Mouse (Mus musculus) liver, embryonic 12.5 days (tissue): ENCODE measurements at regions not wholly inside any gene's neighbourhood (a gene's known extent, or its start where the extent isn't known, plus 50 kb on each side); places are given as distances from the start of the nearest gene placed in this dataset.

ENCODE experiments used
- ATAC-seq: fragments of 200-750 bp; cut with Nextera tagmentation; 2 replicates; pipeline ENCODE4 v1.8.0; 2017; ENCODE audit warnings: moderate number of reproducible peaks, mild to moderate bottlenecking, moderate library complexity
- H3K27ac ChIP-seq: fragments of 300-500 bp; sonication (generic); 2 replicates; pipeline ENCODE4 v1.5.1; 2016; ENCODE audit warnings: mild to moderate bottlenecking
- H3K27me3 ChIP-seq: fragments of 300-500 bp; sonication (generic); replicated peaks from 2 replicates; pipeline ENCODE4 v1.6.1; 2016; ENCODE audit warnings: mild to moderate bottlenecking, moderate library complexity
- H3K36me3 ChIP-seq: fragments of 300-500 bp; sonication (generic); 2 replicates; pipeline ENCODE4 v1.6.1; 2016; ENCODE audit warnings: mild to moderate bottlenecking, moderate library complexity
- H3K4me1 ChIP-seq: fragments of 300-500 bp; sonication (generic); 2 replicates; pipeline ENCODE4 v1.6.1; 2016
- H3K4me2 ChIP-seq: fragments of 300-500 bp; sonication (generic); 2 replicates; pipeline ENCODE4 v1.6.1; 2016; ENCODE audit warnings: mild to moderate bottlenecking, moderate library complexity
- H3K4me3 ChIP-seq: fragments of 300-500 bp; sonication (generic); 2 replicates; pipeline ENCODE4 v1.5.1; 2016; ENCODE audit warnings: mild to moderate bottlenecking, moderate library complexity
- H3K9ac ChIP-seq: fragments of 300-500 bp; sonication (generic); 2 replicates; pipeline ENCODE4 v1.6.1; 2016; ENCODE audit warnings: mild to moderate bottlenecking, moderate library complexity
- H3K9me3 ChIP-seq: fragments of 300-500 bp; sonication (generic); replicated peaks from 2 replicates; pipeline ENCODE4 v1.6.1; 2016; ENCODE audit warnings: mild to moderate bottlenecking, moderate library complexity
- WGBS: fragments of 180-500 bp; shearing (Covaris S2); methylation state at CpG from one replicate; pipeline ENCODE4 v1.1.7; 2016; ENCODE audit not compliant: insufficient replicate concordance; 5-methylcytosine and 5-hydroxymethylcytosine counted together

GRCm38 (mm10) chr16:12516834-12517685, 533.1 kb downstream of the Shisa9 start:
- Histone ChIP-seq H3K4me1 (no peaks in the 10 kb centered on the region), H3K4me3 (no peak overlapping the region), H3K9me3 (no peaks in the 10 kb centered on the region), H3K27ac (no peak overlapping the region), H3K4me2 (no peak overlapping the region), H3K27me3 (no peaks in the 10 kb centered on the region), H3K36me3 (no peaks in the 10 kb centered on the region), H3K9ac (no peak overlapping the region)
- no peak for ATAC-seq
- WGBS = 58% methylated on average over 8 of the region's 8 CpGs

GRCm38 (mm10) chr16:12518264-12518663, 534.4 kb downstream of the Shisa9 start:
- no peaks in the 10 kb centered on the region for H3K4me1 ChIP-seq
- H3K4me3 ChIP-seq = no peak overlapping the region
- H3K27me3 ChIP-seq = no peaks in the 10 kb centered on the region
- WGBS = 61% methylated on average over 7 of the region's 7 CpGs
- H3K9me3 ChIP-seq = no peaks in the 10 kb centered on the region
- no peak overlapping the region for H3K27ac ChIP-seq
- H3K4me2 ChIP-seq = no peak overlapping the region
- no peaks in the 10 kb centered on the region for H3K36me3 ChIP-seq
- ATAC-seq = no peak
- H3K9ac ChIP-seq = no peak overlapping the region

- Histone ChIP-seq H3K9me3 (no peaks in the 10 kb centered on the region), H3K4me1 (no peaks in the 10 kb centered on the region), H3K27me3 (no peaks in the 10 kb centered on the region), H3K9ac (no peak overlapping the region), H3K27ac (no peak overlapping the region), H3K4me3 (no peak overlapping the region), H3K36me3 (no peaks in the 10 kb centered on the region), H3K4me2 (no peak overlapping the region)
- ATAC-seq = no peak
- WGBS = 75% methylated on average over 3 of the region's 3 CpGs
Observed at GRCm38 (mm10) chr16:12521711-12522476, 538.0 kb downstream of the Shisa9 start.

- Histone ChIP-seq H3K9me3 (no peaks in the 10 kb centered on the region), H3K27ac (no peak overlapping the region), H3K27me3 (no peaks in the 10 kb centered on the region), H3K4me3 (no peak overlapping the region), H3K36me3 (no peaks in the 10 kb centered on the region), H3K4me1 (no peaks in the 10 kb centered on the region), H3K9ac (no peak overlapping the region), H3K4me2 (no peak overlapping the region)
- no peak for ATAC-seq
Observed at GRCm38 (mm10) chr16:12548462-12548861, 561.0 kb upstream of the Ercc4 start.

- no peaks in the 10 kb centered on the region for H3K27me3 ChIP-seq
- no peak overlapping the region for H3K4me3 ChIP-seq
- no peak for ATAC-seq
- H3K36me3 ChIP-seq = no peaks in the 10 kb centered on the region
- no peak overlapping the region for H3K9ac ChIP-seq
- H3K4me1 ChIP-seq = no peaks in the 10 kb centered on the region
- no peak overlapping the region for H3K27ac ChIP-seq
- no peaks in the 10 kb centered on the region for H3K9me3 ChIP-seq
- H3K4me2 ChIP-seq = no peak overlapping the region
Observed at GRCm38 (mm10) chr16:12588889-12589288, 520.6 kb upstream of the Ercc4 start.

GRCm38 (mm10) chr16:12608259-12608658, 501.2 kb upstream of the Ercc4 start:
- WGBS = 59% methylated on average over 6 of the region's 6 CpGs
- no peaks in the 10 kb centered on the region for H3K4me1 ChIP-seq
- H3K36me3 ChIP-seq = no peaks in the 10 kb centered on the region
- no peaks in the 10 kb centered on the region for H3K27me3 ChIP-seq
- H3K4me3 ChIP-seq = no peak overlapping the region
- H3K9me3 ChIP-seq = no peaks in the 10 kb centered on the region
- no peak for ATAC-seq
- no peak overlapping the region for H3K4me2 ChIP-seq
- no peak overlapping the region for H3K9ac ChIP-seq
- no peak overlapping the region for H3K27ac ChIP-seq

GRCm38 (mm10) chr16:12611106-12611505, 498.4 kb upstream of the Ercc4 start:
- Histone ChIP-seq H3K4me2 (no peak overlapping the region), H3K9me3 (no peaks in the 10 kb centered on the region), H3K27me3 (no peaks in the 10 kb centered on the region), H3K9ac (no peak overlapping the region), H3K4me1 (no peaks in the 10 kb centered on the region), H3K27ac (no peak overlapping the region), H3K36me3 (no peaks in the 10 kb centered on the region), H3K4me3 (no peak overlapping the region)
- ATAC-seq = no peak
- 42% methylated on average over 1 of the region's 1 CpGs for WGBS

- 50% methylated on average over 3 of the region's 3 CpGs for WGBS
- H3K27ac ChIP-seq = no peak overlapping the region
- H3K4me3 ChIP-seq = no peak overlapping the region
- no peaks in the 10 kb centered on the region for H3K9me3 ChIP-seq
- no peak for ATAC-seq
- H3K9ac ChIP-seq = no peak overlapping the region
- no peak overlapping the region for H3K4me2 ChIP-seq
- no peaks in the 10 kb centered on the region for H3K36me3 ChIP-seq
- H3K4me1 ChIP-seq = no peaks in the 10 kb centered on the region
- no peaks in the 10 kb centered on the region for H3K27me3 ChIP-seq
Observed at GRCm38 (mm10) chr16:12617781-12618180, 491.7 kb upstream of the Ercc4 start.

GRCm38 (mm10) chr16:12632533-12632932, 477.0 kb upstream of the Ercc4 start:
- Histone ChIP-seq H3K4me1 (no peaks in the 10 kb centered on the region), H3K27ac (no peak overlapping the region), H3K36me3 (no peaks in the 10 kb centered on the region), H3K4me3 (no peak overlapping the region), H3K9me3 (no peaks in the 10 kb centered on the region), H3K9ac (no peak overlapping the region), H3K27me3 (no peaks in the 10 kb centered on the region), H3K4me2 (no peak overlapping the region)
- no peak for ATAC-seq

GRCm38 (mm10) chr16:12638971-12639640, 470.4 kb upstream of the Ercc4 start:
- no peaks in the 10 kb centered on the region for H3K4me1 ChIP-seq
- no peak overlapping the region for H3K9ac ChIP-seq
- H3K27me3 ChIP-seq = no peaks in the 10 kb centered on the region
- 62% methylated on average over 1 of the region's 1 CpGs for WGBS
- no peaks in the 10 kb centered on the region for H3K36me3 ChIP-seq
- H3K27ac ChIP-seq = no peak overlapping the region
- no peaks in the 10 kb centered on the region for H3K9me3 ChIP-seq
- no peak overlapping the region for H3K4me3 ChIP-seq
- H3K4me2 ChIP-seq = no peak overlapping the region
- no peak for ATAC-seq

GRCm38 (mm10) chr16:12643053-12643452, 466.4 kb upstream of the Ercc4 start:
- Histone ChIP-seq H3K9me3 (no peaks in the 10 kb centered on the region), H3K9ac (no peak overlapping the region), H3K4me1 (no peaks in the 10 kb centered on the region), H3K27ac (no peak overlapping the region), H3K4me3 (no peak overlapping the region), H3K36me3 (no peaks in the 10 kb centered on the region), H3K4me2 (no peak overlapping the region), H3K27me3 (no peaks in the 10 kb centered on the region)
- ATAC-seq = no peak

GRCm38 (mm10) chr16:12644621-12645020, 464.9 kb upstream of the Ercc4 start:
- Histone ChIP-seq H3K4me2 (no peak overlapping the region), H3K9me3 (no peaks in the 10 kb centered on the region), H3K9ac (no peak overlapping the region), H3K4me1 (no peaks in the 10 kb centered on the region), H3K27me3 (no peaks in the 10 kb centered on the region), H3K4me3 (no peak overlapping the region), H3K27ac (no peak overlapping the region), H3K36me3 (no peaks in the 10 kb centered on the region)
- 51% methylated on average over 2 of the region's 2 CpGs for WGBS
- no peak for ATAC-seq
